Mouse (Mus musculus): Measurements from ENCODE around the gene Vwc2l. TPM values are rescaled to one million over a fixed set of nuclear protein-coding genes. Genes with fewer than 3 reads are reported as not detected.

Gene Vwc2l
- polyA plus RNA-seq, 1 experiment: not detected

- Histone ChIP-seq H3K9me3 (0 out of 2 replicates have a peak, but pooled peaks cover 3% of the 10 kb centered on the region), H3K27me3 (replicated peaks) (no peaks in the 10 kb centered on the region), H3K4me1 (no peaks in the 10 kb centered on the region), H3K36me3 (replicated peaks; ENCODE audit: low read length) (no peaks in the 10 kb centered on the region), H3K4me3 (replicated peaks) (no peak overlapping the region)
- no peak for TF ChIP-seq GATA1 (IDR thresholded peaks at IDR 0.05; ENCODE audit: borderline replicate concordance, low read length)
- TF ChIP-seq FLI1 (IDR thresholded peaks at IDR 0.05; ENCODE audit: low read length): no peak
These were observed 97.6 kb downstream of the Vwc2l start for GRCm38 (mm10) chr1:70823111-70823510.

- H3K36me3 ChIP-seq (replicated peaks; ENCODE audit: low read length): no peaks in the 10 kb centered on the region
- no peaks in the 10 kb centered on the region for H3K9me3 ChIP-seq
- H3K4me1 ChIP-seq: no peaks in the 10 kb centered on the region
- no peak overlapping the region for H3K4me3 ChIP-seq (replicated peaks)
- TF ChIP-seq FLI1 (IDR thresholded peaks at IDR 0.05; ENCODE audit: low read length) (no peak), GATA1 (IDR thresholded peaks at IDR 0.05; ENCODE audit: borderline replicate concordance, low read length) (no peak)
- no peaks in the 10 kb centered on the region for H3K27me3 ChIP-seq (replicated peaks)
These were observed 107.7 kb downstream of the Vwc2l start for GRCm38 (mm10) chr1:70833262-70833661.

- H3K9me3 ChIP-seq: peaks cover 8% of the 10 kb centered on the region; the same call in 1 of the 2 replicates
- H3K36me3 ChIP-seq (replicated peaks; ENCODE audit: low read length): no peaks in the 10 kb centered on the region
These were observed 116.7 kb downstream of the Vwc2l start for GRCm38 (mm10) chr1:70842222-70842621.

DNA sequence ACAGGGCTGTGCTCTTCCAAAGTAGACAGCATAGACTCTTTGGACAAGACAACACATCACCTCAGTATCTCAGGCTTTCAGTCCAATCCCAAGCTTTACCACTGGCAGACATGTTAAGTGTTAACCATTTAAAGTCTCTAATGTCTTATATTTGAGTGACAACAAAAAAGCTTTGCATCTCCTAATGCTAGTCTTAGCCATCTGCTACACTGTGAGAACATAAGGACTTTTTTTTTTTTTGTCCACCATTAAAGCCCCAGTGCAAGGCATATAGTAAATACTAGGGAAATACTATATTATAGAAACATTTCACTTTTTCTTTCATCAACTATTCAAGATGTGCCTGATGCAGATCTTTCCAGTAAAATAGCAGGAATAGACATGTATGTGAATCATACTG, 119.8 kb downstream of the Vwc2l start:
- Histone ChIP-seq H3K4me1 (no peaks in the 10 kb centered on the region), H3K9me3 (0 out of 2 replicates have a peak, but pooled peaks cover 3% of the 10 kb centered on the region), H3K36me3 (replicated peaks; ENCODE audit: low read length) (no peaks in the 10 kb centered on the region), H3K27me3 (replicated peaks) (no peaks in the 10 kb centered on the region), H3K4me3 (replicated peaks) (no peak overlapping the region)
- TF ChIP-seq FLI1 (IDR thresholded peaks at IDR 0.05; ENCODE audit: low read length) (no peak), GATA1 (IDR thresholded peaks at IDR 0.05; ENCODE audit: borderline replicate concordance, low read length) (no peak)

More at GRCm38 (mm10) chr1:70842222-70842621, 116.7 kb downstream of the Vwc2l start:
- Histone ChIP-seq H3K27me3 (replicated peaks) (no peaks in the 10 kb centered on the region), H3K4me1 (no peaks in the 10 kb centered on the region), H3K4me3 (replicated peaks) (no peak overlapping the region)
- no peak for TF ChIP-seq FLI1 (IDR thresholded peaks at IDR 0.05; ENCODE audit: low read length)
- TF ChIP-seq GATA1 (IDR thresholded peaks at IDR 0.05; ENCODE audit: borderline replicate concordance, low read length): no peak

DNA sequence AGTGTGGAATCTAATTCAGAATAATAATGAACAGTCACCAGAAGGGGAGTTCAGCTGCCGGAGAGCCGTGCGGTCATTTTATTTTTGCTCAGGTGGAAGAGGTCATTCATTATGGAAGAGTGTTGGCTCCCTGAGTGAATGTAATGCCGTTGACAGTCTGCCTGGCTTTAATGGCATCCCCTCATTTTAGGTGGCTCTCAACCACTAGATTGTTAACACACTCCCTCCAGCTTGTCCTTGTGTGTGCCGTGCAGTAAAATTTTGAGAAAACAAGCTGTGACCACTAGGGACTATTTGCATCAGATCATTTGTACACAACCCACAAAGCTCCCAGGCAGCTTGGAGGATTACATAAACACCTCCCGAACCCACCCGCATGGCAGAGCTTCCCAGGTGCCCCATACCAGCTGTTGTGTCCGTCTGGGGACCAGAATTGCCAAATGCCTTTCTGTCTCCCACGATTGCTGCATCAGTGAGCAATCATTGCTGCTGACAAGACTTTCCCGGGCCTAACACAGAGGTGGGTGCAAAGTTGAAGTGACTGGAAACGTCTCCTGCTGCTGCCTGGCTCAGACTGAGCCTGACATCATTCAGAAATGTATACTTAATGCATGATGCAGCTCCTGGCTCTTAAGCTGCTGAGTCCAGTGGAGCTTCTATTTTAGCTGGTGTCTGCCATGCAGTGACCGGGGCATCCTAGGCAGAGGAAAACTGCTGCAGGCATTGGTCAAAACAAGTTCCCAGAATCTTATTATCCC, 126.3 kb downstream of the Vwc2l start:
- Histone ChIP-seq H3K27me3 (replicated peaks) (no peaks in the 10 kb centered on the region), H3K4me1 (no peaks in the 10 kb centered on the region), H3K9me3 (peaks cover 18% of the 10 kb centered on the region), H3K4me3 (replicated peaks) (no peak overlapping the region), H3K36me3 (replicated peaks; ENCODE audit: low read length) (no peaks in the 10 kb centered on the region)
- TF ChIP-seq GATA1 (IDR thresholded peaks at IDR 0.05; ENCODE audit: borderline replicate concordance, low read length): no peak
- TF ChIP-seq FLI1 (IDR thresholded peaks at IDR 0.05; ENCODE audit: low read length): no peak

- Histone ChIP-seq H3K27me3 (replicated peaks) (no peaks in the 10 kb centered on the region), H3K4me3 (replicated peaks) (no peak overlapping the region), H3K4me1 (no peaks in the 10 kb centered on the region), H3K36me3 (replicated peaks; ENCODE audit: low read length) (no peaks in the 10 kb centered on the region), H3K9me3 (peaks cover 18% of the 10 kb centered on the region)
- no peak for TF ChIP-seq FLI1 (IDR thresholded peaks at IDR 0.05; ENCODE audit: low read length)
- TF ChIP-seq GATA1 (IDR thresholded peaks at IDR 0.05; ENCODE audit: borderline replicate concordance, low read length): no peak
These were observed 127.9 kb downstream of the Vwc2l start for GRCm38 (mm10) chr1:70853446-70853845.

DNA sequence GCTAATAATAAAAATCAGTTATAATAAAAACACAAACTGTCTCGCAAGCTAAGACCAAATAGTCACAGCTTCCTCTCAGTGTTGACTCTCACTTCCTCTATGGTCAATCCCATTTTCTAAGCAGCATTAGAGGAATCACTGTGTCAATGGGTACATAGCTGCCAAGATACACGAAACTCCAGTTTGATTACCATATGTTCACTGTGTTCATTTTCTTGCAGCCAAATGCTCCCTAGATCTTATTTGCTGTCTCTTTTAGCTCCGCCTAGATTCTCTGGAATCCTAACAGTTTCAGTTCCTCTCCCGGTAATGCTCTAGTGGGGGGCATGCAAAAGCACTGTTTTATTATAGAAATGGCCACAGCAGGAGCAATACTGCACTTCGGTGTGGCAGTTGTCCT, 130.4 kb downstream of the Vwc2l start:
- no peak overlapping the region for H3K4me3 ChIP-seq (replicated peaks)
- TF ChIP-seq GATA1 (IDR thresholded peaks at IDR 0.05; ENCODE audit: borderline replicate concordance, low read length) (no peak), FLI1 (IDR thresholded peaks at IDR 0.05; ENCODE audit: low read length) (no peak)

GRCm38 (mm10) chr1:70861672-70862071, 136.2 kb downstream of the Vwc2l start:
- no peak overlapping the region for H3K4me3 ChIP-seq (replicated peaks)
- H3K27me3 ChIP-seq (replicated peaks): no peaks in the 10 kb centered on the region
- TF ChIP-seq GATA1 (IDR thresholded peaks at IDR 0.05; ENCODE audit: borderline replicate concordance, low read length): no peak
- no peak for TF ChIP-seq FLI1 (IDR thresholded peaks at IDR 0.05; ENCODE audit: low read length)
- no peaks in the 10 kb centered on the region for H3K36me3 ChIP-seq (replicated peaks; ENCODE audit: low read length)
- peaks cover 10% of the 10 kb centered on the region for H3K9me3 ChIP-seq
- no peaks in the 10 kb centered on the region for H3K4me1 ChIP-seq

More for the DNA sequence above, 130.4 kb downstream of the Vwc2l start:
- Histone ChIP-seq H3K36me3 (replicated peaks; ENCODE audit: low read length) (no peaks in the 10 kb centered on the region), H3K27me3 (replicated peaks) (no peaks in the 10 kb centered on the region), H3K9me3 (peaks cover 20% of the 10 kb centered on the region), H3K4me1 (no peaks in the 10 kb centered on the region)

DNA sequence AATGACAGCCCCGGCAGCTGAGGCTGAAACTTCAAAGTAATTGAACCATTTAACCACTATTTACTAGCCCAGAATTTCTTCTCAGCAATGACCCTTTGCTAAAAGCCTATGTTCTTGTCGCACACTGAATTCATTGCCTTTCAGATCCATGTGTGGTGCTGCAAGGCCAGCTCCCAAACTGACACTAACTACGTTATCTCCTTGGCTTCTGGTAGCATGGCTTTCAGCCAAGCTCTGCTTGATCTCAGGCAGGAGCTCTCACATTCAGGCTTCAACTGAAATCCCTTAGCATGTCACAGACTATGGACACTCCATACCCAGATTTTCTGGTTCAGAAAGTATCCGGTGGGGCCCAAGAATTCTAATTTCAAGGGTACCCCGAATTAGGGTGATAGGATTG, 140.6 kb downstream of the Vwc2l start:
- H3K9me3 ChIP-seq: peaks cover 13% of the 10 kb centered on the region; the same call in 1 of the 2 replicates
- TF ChIP-seq GATA1 (IDR thresholded peaks at IDR 0.05; ENCODE audit: borderline replicate concordance, low read length) (no peak), FLI1 (IDR thresholded peaks at IDR 0.05; ENCODE audit: low read length) (no peak)
- H3K36me3 ChIP-seq (replicated peaks; ENCODE audit: low read length): no peaks in the 10 kb centered on the region
- H3K4me1 ChIP-seq: no peaks in the 10 kb centered on the region
- no peaks in the 10 kb centered on the region for H3K27me3 ChIP-seq (replicated peaks)
- H3K4me3 ChIP-seq (replicated peaks): no peak overlapping the region

GRCm38 (mm10) chr1:70880496-70880895, 155.0 kb downstream of the Vwc2l start:
- Histone ChIP-seq H3K4me3 (replicated peaks) (no peak overlapping the region), H3K27me3 (replicated peaks) (no peaks in the 10 kb centered on the region), H3K4me1 (no peaks in the 10 kb centered on the region), H3K36me3 (replicated peaks; ENCODE audit: low read length) (no peaks in the 10 kb centered on the region), H3K9me3 (peaks cover 3% of the 10 kb centered on the region; the same call in 1 of the 2 replicates)
- no peak for TF ChIP-seq GATA1 (IDR thresholded peaks at IDR 0.05; ENCODE audit: borderline replicate concordance, low read length)
- TF ChIP-seq FLI1 (IDR thresholded peaks at IDR 0.05; ENCODE audit: low read length): no peak

Measured in megakaryocyte, embryonic 14.5 days (primary cell).